Mouse (Mus musculus) kidney, adult 9 months (tissue): ENCODE data around the gene Xrra1.
"Not testable (repeated sequence)": the region's sequence is repeated elsewhere in the genome, so short reads cannot be mapped to it uniquely, and the experiment has no call there.

Experiments
- DNase-seq: peaks from one replicate; pipeline ENCODE4 v3.0.0; 2022

Xrra1 gene

GRCm38 (mm10) chr7:99957226-99957965 lies 98.5 kb downstream of the Xrra1 start:
- no peak for DNase-seq

- DNase-seq: not testable (repeated sequence)
Measured at GRCm38 (mm10) chr7:99960571-99960970, 101.7 kb downstream of the Xrra1 start.

- DNase-seq: no peak
Measured at GRCm38 (mm10) chr7:99961518-99961917, 102.6 kb downstream of the Xrra1 start.

GRCm38 (mm10) chr7:99962536-99963236 lies 103.8 kb downstream of the Xrra1 start:
- DNase-seq: peak; percentile 79

GRCm38 (mm10) chr7:99963237-99963860 lies 104.4 kb downstream of the Xrra1 start:
- no peak for DNase-seq

GRCm38 (mm10) chr7:99965020-99965841 lies 106.3 kb downstream of the Xrra1 start:
- DNase-seq: peak; percentile 73

- DNase-seq: no peak
Measured at GRCm38 (mm10) chr7:99966011-99966721, 107.2 kb downstream of the Xrra1 start.
